Mouse (Mus musculus) layer of hippocampus, adult 9-11 months (tissue): ENCODE measurements around the gene Alpl.

Experiments
- DNase-seq: peaks from one replicate; pipeline ENCODE4 v3.0.0; 2022

Alpl gene

DNA sequence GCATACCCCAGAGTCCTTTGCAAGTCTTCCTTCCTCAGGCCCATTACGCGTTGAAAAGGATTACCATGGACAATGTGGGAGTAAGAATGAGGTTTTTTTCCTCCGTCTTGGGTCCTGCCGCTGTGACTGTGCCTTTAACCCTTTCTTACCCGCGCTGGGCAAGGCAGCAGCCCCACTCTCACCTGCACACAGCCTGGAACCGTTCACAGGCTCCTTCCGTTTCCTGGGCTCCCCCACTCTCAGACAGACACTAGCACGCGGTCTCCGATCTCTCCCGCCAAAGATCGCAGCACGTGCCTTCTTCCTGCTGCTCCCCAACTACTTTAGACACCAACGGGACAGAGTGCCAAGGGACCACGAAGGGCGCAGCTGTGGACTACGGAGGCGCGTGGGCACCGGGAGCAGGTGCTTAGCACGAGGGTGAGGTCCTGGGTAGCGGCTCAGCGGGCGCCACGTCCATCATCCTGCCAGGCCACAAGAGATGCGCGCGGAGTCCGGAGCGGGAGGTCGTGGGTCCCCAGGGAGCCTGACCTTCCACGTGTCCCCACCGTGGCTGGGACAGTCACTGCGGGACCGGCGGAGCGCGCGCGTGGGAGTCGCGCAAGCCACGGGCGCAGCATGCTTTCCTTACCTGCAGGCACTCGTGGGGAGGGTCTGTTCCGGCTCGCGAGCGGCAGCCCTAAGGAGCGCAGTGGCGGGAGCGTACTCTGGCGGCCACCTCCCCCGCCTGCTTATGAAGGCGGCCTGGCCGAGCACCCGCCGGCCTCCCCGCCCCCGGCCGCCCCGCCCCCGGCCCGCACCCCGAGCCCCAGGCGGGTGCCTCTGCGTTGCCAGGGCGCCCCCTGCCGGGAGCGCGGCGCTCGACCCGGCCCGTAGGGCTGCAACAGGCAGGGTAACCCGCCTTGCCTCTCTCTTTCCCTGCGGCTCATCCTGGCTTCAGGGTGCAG, at the start of gene Alpl:
Gene Alpl (minus strand): TSS at position 774 of the 947 bp plus-strand sequence.
- DNase-seq, result no peak

- peak; percentile 24 for DNase-seq
These were observed 48.5 kb upstream of the Alpl start for GRCm38 (mm10) chr4:137844656-137845055.

DNA sequence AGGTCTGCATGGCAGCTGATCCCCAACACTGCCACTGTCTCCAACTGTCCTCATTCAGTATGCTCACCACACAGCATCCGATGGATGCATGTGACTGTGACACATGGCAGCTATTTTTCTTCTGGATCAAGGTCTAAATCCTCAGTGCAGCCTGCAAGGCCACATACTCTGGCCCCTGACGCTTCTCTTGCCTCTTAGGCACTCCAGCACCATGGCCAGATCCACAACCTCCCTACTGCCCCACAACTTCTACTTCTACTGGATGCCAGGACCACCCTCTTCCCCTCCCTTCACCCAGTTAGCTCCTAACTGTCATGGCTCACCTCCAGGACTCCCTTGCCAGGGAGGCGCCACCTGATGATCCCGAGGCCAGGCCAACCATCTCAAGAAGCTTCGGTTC, 43.3 kb upstream of the Alpl start:
- DNase-seq, result no peak

- no peak for DNase-seq
These were observed 42.6 kb upstream of the Alpl start for GRCm38 (mm10) chr4:137838791-137839190.

- DNase-seq, result peak; percentile 62
These were observed 41.6 kb upstream of the Alpl start for GRCm38 (mm10) chr4:137837792-137838191.

- DNase-seq, result no peak
These were observed 40.6 kb upstream of the Alpl start for GRCm38 (mm10) chr4:137836741-137837140.

GRCm38 (mm10) chr4:137835624-137836337, 39.6 kb upstream of the Alpl start:
- peak; percentile 85 for DNase-seq

DNA sequence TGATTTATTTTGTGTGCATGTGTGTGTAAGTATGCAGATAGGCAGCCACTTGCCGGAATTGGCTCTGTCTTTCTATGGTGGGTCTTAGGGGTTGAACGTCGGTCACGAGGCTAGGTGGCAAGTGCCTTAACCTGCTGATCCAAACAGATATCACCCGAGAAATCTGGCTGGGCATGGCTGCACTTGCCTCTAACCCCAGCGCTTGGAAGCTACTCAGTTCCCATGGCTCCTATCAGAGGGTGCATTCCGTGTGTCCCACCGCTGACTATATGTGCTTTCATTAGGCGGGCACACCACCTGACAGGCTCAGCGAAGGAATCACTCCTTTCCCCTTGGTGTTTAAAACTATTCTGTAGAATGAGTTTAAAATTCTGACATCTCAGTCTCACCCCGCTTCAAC, 35.4 kb upstream of the Alpl start:
- DNase-seq, result no peak

DNA sequence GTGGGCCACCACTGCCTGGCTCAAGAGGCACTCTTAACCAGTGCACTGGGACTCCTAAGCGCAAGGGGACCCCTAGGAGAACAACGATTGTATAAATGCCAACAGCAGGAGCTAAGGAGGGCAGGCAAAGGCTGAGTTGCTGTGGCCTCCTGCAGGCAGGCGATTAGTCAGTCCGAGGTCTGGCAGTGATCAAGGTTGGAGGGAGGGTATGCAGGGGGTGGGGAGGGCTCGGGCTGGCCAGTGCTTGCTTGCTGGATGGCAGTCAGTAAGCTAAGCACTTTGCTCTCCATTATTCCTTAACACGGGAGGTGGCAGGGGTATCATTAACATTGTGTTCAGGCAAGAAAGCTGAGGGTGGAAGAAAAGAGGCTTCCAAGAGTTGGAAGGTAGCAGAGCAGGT, 34.2 kb upstream of the Alpl start:
- no peak for DNase-seq

DNA sequence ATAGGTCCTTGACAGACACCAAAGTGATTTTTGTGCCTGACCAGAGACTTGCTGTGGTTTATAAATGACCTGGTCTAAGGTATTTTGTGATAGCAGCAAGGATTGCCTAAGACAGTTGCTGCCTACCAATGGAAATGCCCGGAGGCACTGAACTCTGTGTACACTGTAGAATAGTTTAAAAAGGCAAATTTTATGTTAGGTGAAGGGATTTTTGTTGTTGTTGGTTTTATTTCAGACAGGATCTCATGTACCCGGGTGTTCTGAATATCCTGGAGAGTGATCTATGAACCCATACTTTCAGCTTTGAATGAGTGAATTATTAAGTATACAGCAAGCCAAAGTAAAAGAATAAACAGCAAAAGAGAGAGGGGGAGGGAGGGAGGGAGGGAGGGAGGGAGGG, 28.7 kb upstream of the Alpl start:
- DNase-seq, result no peak

- DNase-seq, result no peak
These were observed 27.4 kb upstream of the Alpl start for GRCm38 (mm10) chr4:137823542-137823941.

DNA sequence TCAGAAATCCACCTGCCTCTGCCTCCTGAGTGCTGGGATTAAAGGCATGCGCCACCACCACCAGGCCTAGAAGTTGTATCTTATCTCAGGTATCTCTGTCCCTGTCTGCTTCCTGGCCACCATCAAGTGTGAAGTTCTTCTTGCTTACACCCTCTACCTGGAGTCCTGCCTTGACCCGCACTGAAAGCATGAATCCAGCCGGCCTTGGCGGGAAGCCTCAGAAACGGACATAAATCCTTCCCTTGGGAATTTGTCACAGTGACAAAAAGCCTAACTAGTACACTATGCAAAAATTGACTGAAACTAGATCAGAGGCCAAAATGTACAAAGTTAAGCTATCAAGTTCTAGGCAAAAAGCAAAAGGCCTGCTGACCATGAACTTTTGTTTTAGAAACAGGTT, 26.4 kb upstream of the Alpl start:
- no peak for DNase-seq

GRCm38 (mm10) chr4:137820721-137821120, 24.5 kb upstream of the Alpl start:
- no peak for DNase-seq

- no peak for DNase-seq
These were observed 23.3 kb upstream of the Alpl start for GRCm38 (mm10) chr4:137819487-137819886.

DNA sequence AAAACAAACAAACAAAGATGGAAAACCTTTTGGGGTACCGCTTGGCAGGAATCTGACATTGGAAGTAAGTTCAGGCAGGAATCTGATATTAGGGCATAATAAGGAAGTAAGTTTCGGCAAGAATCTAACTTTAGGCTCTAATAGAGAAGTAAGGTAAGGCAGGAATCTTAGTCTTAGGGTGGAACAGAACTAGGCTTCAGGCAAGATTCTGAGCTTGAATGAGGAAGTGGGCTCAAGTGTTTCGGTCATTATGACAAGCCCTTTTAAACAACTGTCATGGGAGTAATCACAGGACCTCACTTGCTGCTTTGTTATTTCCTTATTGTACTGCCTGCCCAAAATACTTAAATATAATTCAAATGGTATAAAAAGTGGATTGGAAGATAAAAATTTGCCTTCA, 22.2 kb upstream of the Alpl start:
- DNase-seq, result no peak

DNA sequence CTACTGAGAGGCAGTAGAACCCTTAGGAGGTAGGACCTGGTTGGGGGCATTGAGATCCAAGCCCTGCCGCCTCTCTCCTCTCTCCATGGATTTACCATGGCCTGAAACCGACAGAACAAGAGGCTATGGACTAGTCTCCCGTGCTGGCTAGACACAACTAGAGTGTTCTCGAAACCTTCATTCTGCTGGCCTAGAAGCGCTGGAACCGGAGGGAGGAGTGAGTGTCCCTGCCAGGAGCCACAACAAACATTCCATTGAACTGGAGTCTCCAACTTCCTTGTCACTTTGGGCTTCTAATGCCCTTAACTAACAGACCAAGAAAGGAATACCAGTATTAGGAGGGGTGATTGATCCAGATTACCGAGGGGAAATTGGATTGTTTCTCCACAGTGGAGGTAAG, 20.0 kb upstream of the Alpl start:
- DNase-seq, result no peak

DNA sequence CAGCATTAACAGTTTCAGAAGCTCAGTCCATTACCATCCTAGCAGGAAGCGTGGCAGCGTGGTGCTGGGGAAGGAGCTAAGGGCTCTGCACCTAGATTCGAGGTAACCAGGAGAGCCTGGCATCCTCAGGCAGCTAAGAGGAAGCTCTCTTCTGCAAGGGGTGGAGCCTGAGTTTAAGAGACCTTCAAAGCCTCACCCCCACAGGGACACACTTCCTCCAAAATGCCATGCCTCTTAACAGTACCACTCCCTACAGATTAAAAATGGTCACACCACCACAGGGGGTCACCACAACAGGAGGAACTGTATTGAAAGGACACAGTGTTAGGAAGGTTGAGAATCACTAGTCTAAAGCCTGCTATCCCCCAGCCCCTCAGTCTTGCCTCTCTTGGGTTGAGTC, 19.3 kb upstream of the Alpl start:
- no peak for DNase-seq

- DNase-seq, result no peak
These were observed 18.0 kb upstream of the Alpl start for GRCm38 (mm10) chr4:137814140-137814539.

DNA sequence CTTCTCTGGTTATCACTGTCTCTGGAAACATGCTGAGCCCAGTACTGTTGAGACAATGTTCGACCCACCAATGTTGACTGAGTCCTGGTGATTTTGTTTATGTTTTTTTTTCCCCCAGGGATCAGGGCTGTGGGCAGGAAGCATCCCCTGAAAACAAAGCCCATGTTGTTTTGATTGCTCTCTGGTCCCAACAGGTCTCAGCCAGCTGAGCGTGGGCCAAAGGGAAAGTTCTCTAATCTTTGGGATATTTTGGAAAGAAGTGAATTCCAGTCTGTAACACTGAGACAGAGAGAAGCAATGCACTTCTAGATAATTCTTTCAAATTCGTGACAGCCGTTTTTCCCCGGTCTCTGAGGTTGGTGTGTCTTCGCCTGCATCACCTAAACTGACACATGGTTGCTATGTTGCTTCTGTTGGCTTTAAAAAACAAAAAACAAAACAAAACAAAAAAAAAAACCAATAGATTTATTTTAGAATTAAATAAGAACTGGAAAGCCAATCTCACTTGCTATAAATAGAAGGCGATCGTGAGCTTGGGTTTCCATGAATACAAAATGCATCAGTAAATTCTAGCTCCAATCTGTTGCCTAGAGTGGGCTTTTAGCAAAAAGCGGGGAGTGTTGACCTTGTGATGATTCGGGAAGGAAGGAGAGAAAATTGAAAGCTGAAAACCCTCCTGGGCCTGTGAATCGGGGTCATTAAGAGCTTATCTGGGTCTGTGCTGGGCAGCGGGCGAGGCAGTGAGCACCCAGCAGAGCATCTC, 16.9 kb upstream of the Alpl start:
- no peak for DNase-seq

- DNase-seq, result no peak
These were observed 13.8 kb upstream of the Alpl start for GRCm38 (mm10) chr4:137809999-137810398.

- no peak for DNase-seq
These were observed 11.2 kb upstream of the Alpl start for GRCm38 (mm10) chr4:137807301-137807851.

DNA sequence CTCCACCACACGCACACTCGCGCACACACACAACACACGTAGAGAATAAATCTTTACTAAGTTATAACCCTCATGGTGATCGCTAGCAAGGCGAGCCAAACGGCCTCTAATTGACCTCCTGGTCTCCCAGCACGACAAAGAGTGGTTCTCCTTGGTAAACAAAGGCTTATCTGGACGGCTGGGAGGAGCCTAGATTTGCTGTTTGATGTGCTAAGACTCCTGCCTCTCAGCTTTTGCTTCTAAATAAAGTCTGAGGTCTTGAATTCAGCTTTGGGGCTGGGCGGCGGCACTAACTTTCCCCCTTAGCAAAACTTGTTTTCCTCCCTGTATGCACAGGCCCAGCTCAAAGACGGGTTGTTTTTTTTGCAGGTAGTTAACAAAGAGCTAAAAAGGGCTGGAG, 5.0 kb upstream of the Alpl start:
- no peak for DNase-seq

- DNase-seq, result no peak
These were observed 4.1 kb upstream of the Alpl start for GRCm38 (mm10) chr4:137800324-137800723.
